Mouse (Mus musculus): Measurements from ENCODE around the gene Hrh2.
A peak's percentile ranks its signal among the peaks of the same experiment; 100 is the strongest.

The Hrh2 gene

DNA sequence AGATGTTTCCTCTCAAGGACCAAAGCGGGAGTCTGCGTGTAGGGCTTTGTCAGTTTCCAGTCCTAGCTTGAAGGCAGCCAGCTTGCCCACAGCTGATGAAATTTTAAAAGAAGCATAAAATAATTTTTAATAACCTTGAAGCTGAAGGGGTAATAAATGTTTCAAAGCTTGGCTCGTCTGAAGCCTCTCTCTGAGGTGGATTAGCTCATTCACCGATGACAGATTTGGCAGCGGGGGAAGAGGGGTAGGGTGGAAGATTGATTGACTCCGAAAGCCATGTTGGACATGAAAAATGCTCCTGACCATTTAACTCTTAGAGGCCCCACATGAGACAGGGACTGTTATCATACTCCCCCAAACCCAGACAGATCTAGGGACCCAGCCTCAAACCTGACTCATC is 71.7 kb downstream of the Hrh2 start:
- no peak for DNase-seq (ENCODE audit: low read depth, low spot score)

DNA sequence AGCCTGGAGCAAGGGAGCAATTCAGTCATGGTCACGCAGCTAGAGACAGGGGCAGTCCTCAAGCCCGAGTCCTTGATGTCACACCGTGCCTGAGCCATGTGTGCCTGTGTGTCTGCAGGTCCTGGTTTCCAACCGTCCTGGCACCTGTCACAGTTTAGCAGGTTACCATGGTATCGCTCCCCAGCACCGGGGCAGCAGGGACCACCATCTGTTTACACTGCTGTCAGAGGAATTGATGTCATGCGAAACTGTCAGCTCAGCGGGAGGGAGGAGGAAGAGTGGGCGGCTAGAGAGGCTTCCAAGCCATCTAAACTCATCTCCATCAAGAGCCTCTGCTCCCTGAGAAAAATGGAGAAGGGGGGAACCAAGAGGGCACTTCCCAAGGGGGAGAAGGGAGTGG is 74.5 kb downstream of the Hrh2 start:
- DNase-seq (ENCODE audit: low read depth, low spot score): peak; percentile 65

- DNase-seq (ENCODE audit: low read depth, low spot score): no peak
Observed at GRCm38 (mm10) chr13:54269087-54269486, 77.2 kb downstream of the Hrh2 start.

GRCm38 (mm10) chr13:54269628-54270027 is 77.7 kb downstream of the Hrh2 start:
- no peak for DNase-seq (ENCODE audit: low read depth, low spot score)

GRCm38 (mm10) chr13:54272076-54272475 is 80.1 kb downstream of the Hrh2 start:
- no peak for DNase-seq (ENCODE audit: low read depth, low spot score)

- DNase-seq (ENCODE audit: low read depth, low spot score): no peak
Observed at GRCm38 (mm10) chr13:54277406-54277805, 85.5 kb downstream of the Hrh2 start.

DNA sequence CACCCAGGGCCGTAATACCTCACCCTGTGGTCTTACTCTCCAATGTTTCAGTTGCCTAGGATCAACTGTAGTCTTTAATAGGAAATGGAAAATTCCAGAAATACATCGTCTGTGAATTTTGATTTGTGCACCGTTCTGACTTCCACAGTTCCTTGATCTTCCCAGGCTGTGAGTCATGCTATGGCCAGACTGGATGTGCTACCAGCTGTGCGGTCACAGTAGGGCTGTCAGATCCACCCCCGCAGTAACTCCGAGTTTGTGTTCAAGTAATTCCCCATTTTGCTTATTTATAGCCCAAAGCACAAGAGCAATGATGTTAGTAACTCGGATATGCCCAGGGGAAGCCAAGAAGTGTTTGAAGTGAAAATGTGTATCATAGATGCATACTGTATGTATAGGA is 88.4 kb downstream of the Hrh2 start:
- no peak for DNase-seq (ENCODE audit: low read depth, low spot score)

- DNase-seq (ENCODE audit: low read depth, low spot score): no peak
Observed at GRCm38 (mm10) chr13:54281149-54281548, 89.2 kb downstream of the Hrh2 start.

- no peak for DNase-seq (ENCODE audit: low read depth, low spot score)
Observed at GRCm38 (mm10) chr13:54281623-54282022, 89.7 kb downstream of the Hrh2 start.

DNA sequence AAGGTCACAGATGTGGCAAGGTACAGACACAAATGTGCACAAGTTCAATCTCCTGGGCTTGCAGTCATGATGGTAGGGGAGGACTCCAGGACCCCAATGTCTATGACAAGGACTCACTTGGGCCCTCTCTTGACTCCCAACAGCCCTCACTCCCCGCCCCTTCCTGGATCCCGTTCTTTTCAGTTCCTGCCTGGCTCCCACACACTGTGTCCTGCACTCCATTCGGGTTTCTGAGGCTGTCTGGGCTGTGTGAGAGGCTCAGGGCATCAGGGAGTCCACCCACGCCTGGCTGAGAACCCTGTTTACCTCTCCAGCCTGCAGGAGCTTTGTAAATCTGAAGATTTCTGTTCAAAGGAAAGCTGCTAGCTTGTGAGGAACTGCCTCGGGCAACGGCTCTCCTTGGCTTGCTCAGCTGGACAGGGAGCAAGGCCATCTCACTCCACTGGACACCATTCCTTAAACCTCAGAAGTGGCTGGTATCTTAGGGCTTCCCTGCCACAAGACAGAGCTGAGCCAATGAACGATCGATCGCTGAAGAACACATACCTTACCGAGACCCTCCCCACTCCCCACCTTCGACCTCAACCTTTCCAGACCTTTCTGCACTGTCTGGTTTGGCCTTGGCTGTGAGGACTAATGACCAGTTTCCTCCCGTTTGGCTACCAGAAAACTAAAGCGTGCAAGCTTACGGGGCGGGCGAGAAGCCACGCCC is 90.4 kb downstream of the Hrh2 start:
- no peak for DNase-seq (ENCODE audit: low read depth, low spot score)

- DNase-seq (ENCODE audit: low read depth, low spot score): peak; percentile 34
Observed at GRCm38 (mm10) chr13:54282861-54283206, 90.9 kb downstream of the Hrh2 start.

Data from mesoderm, embryonic 11.5 days (tissue).